Mouse (Mus musculus) stomach, postnatal 0 days (tissue): ENCODE data around the gene Larp1. TPM values are rescaled to one million over a fixed set of nuclear protein-coding genes. Genes with fewer than 3 reads are reported as not detected.

Experiments used
- ATAC-seq: fragments of 200-750 bp; cut with Nextera tagmentation; 2 replicates; pipeline ENCODE4 v1.8.0; 2017; ENCODE audit not compliant: low FRiP score, low TSS enrichment
- DNase-seq: peaks from one replicate; pipeline ENCODE4 v3.0.0-alpha.2; 2016; ENCODE audit warnings: low spot score
- H3K27ac ChIP-seq: fragments of 300-500 bp; sonication (generic); replicated peaks from 2 replicates; pipeline ENCODE4 v1.5.1; 2014; ENCODE audit warnings: mild to moderate bottlenecking, control low read depth
- H3K27me3 ChIP-seq: fragments of 300-500 bp; sonication (generic); 2 replicates; pipeline ENCODE4 v1.6.1; 2014; ENCODE audit warnings: low read length; ENCODE audit not compliant: control insufficient read depth, insufficient read depth
- H3K36me3 ChIP-seq: fragments of 300-500 bp; sonication (generic); 2 replicates; pipeline ENCODE4 v1.6.1; 2014; ENCODE audit warnings: low read length, mixed read lengths; ENCODE audit not compliant: control insufficient read depth, insufficient read depth
- H3K4me1 ChIP-seq: fragments of 300-500 bp; sonication (generic); replicated peaks from 2 replicates; pipeline ENCODE4 v1.6.1; 2014; ENCODE audit warnings: antibody characterized with exemption; ENCODE audit not compliant: control insufficient read depth, insufficient read depth
- H3K4me2 ChIP-seq: fragments of 300-500 bp; sonication (generic); replicated peaks from 2 replicates; pipeline ENCODE4 v1.6.1; 2014; ENCODE audit warnings: low read depth, mild to moderate bottlenecking, control low read depth, moderate library complexity
- H3K4me3 ChIP-seq: fragments of 300-500 bp; sonication (generic); 2 replicates; pipeline ENCODE4 v1.5.1; 2014; ENCODE audit warnings: low read depth, low read length, control low read depth
- H3K9ac ChIP-seq: fragments of 300-500 bp; sonication (generic); 2 replicates; pipeline ENCODE4 v1.6.1; 2014; ENCODE audit warnings: mild to moderate bottlenecking, low read length, control low read depth, mixed read lengths
- H3K9me3 ChIP-seq: fragments of 300-500 bp; sonication (generic); 2 replicates; pipeline ENCODE4 v1.6.1; 2016; ENCODE audit warnings: low read length; ENCODE audit not compliant: control insufficient read depth
- CTCF ChIP-seq: IDR thresholded peaks from 2 replicates; pipeline ENCODE4 v1.5.1; 2016; ENCODE audit warnings: antibody characterized with exemption, low read depth, mild to moderate bottlenecking, moderate library complexity
- EP300 ChIP-seq: optimal IDR thresholded peaks from 2 replicates; pipeline ENCODE3; 2016; ENCODE audit warnings: antibody characterized with exemption
- WGBS: fragments of 180-500 bp; shearing (Covaris S2); extraction: QIAGEN DNeasy Blood & Tissue Kit; methylation state at CpG from one replicate; pipeline ENCODE4 v1.1.7; 2014; 5-methylcytosine and 5-hydroxymethylcytosine counted together
- polyA plus RNA-seq: library from polyadenylated mRNA; unstranded; fragments of >200 nt; fragmentation: Nextera tagmentation; extraction: Ambion mirVana; gene quantifications from 2 replicates; pipeline ENCODE4 v1.2.1, GENCODE M21; 2015

The Larp1 gene
- polyA plus RNA-seq, 1 experiment from 2014 or later: 11.6 TPM

DNA sequence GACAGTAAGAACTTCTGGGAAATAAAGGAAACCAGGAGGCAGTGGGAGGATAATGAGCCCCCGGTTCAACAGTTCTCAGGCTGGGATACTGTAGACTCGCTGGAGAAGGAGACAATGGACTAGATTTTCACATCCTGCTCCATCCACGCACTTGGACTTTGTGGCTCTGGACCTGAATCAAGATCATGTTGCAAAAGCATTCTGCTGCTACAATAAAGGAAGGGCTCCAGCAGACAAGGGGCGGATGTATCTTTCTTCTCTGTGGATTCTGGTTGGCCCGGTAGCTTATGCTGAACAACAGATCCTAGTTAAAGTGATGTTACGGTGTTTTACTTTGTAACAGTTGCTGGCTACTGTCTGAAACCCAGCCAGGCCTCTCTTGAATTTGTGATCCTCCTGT lies 22.4 kb upstream of the Larp1 start:
- Histone ChIP-seq H3K9ac (no peak overlapping the region), H3K9me3 (no peaks in the 10 kb centered on the region), H3K4me1 (peaks cover 3% of the 10 kb centered on the region; the same call in 1 of the 2 replicates), H3K4me3 (no peak overlapping the region), H3K27me3 (no peaks in the 10 kb centered on the region), H3K27ac (0 out of 2 replicates have a peak overlapping the region, but pooled peaks have one; percentile 24), H3K36me3 (no peaks in the 10 kb centered on the region), H3K4me2 (no peak overlapping the region)
- 68% methylated on average over 6 of the region's 6 CpGs for WGBS
- ATAC-seq (no peak), DNase-seq (peak; percentile 23)
- TF ChIP-seq EP300 (no peak), CTCF (no peak)

DNA sequence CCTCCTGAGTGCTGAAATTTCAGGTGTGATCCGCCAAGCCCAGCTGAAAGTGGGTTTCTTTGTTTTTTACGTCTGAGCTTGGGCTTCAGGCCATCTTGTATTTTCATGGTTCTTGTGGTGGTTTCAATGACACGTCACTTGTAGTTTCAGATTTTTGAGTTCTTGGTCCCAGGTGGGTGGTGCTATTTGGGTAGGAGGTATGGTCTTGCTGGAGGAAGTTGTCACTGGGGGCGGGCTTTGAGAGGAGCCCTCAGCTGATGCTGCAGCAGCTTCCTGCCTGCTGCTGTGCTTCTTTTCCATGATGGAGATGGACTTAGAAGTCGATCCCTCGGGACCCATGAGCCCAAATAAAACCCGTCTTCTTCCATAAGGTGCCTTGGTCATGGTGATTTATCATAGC lies 22.0 kb upstream of the Larp1 start:
- H3K4me1 ChIP-seq: peaks cover 3% of the 10 kb centered on the region; the same call in 1 of the 2 replicates
- H3K9ac ChIP-seq: no peak overlapping the region
- no peak overlapping the region for H3K4me3 ChIP-seq
- H3K4me2 ChIP-seq: no peak overlapping the region
- no peaks in the 10 kb centered on the region for H3K36me3 ChIP-seq
- no peak for TF ChIP-seq CTCF
- no peak for TF ChIP-seq EP300
- no peak for DNase-seq
- H3K9me3 ChIP-seq: no peaks in the 10 kb centered on the region
- WGBS: 93% methylated on average over 7 of the region's 7 CpGs
- no peak for ATAC-seq
- no peak overlapping the region for H3K27ac ChIP-seq
- H3K27me3 ChIP-seq: no peaks in the 10 kb centered on the region

DNA sequence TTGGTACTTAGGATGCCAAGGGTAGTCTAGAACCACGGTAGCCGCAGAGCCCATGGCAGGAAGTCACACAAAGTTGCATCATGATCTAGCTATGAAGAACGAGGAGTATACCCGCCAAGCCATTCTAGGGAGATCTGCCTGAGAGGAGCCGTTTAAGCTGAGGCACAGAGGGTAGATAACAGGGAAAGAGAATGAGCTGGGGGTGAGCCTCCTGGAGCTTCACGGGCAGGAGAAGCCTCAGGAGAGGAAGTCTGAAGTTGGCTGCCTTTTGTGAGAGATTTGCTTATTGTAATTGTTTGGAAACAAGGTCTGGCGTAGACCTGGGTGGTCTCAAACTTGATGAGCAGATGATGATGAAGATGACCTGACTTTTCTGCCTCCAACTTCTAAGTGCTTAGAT lies 10.7 kb upstream of the Larp1 start:
- WGBS: 75% methylated on average over 7 of the region's 7 CpGs

DNA sequence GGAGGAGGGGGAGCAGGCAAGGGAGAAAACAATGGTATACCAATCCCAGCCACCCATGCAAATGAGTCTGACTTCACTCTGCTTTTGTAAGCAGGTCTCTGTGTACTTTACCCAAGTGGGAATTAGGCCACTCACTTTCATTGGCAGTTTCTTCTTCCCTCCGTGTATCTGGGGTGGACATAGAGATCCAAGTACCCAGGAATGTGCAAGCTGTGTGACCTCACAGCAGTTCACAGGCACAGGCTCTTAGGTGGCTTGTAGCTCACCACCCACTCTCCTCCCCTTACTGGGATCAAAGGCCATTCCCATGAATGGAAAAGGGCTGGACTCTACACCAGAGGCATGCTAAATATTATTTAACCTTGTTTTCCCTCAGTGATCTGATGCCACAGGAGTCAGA lies 10.0 kb upstream of the Larp1 start:
- TF ChIP-seq CTCF (no peak), EP300 (no peak)
- no peak overlapping the region for H3K4me3 ChIP-seq
- no peak overlapping the region for H3K27ac ChIP-seq
- no peaks in the 10 kb centered on the region for H3K27me3 ChIP-seq
- H3K9me3 ChIP-seq: no peaks in the 10 kb centered on the region
- no peak overlapping the region for H3K4me2 ChIP-seq
- DNase-seq: peak; percentile 52
- WGBS: 0% methylated on average over 1 of the region's 1 CpGs
- no peaks in the 10 kb centered on the region for H3K4me1 ChIP-seq
- H3K9ac ChIP-seq: no peak overlapping the region
- H3K36me3 ChIP-seq: no peaks in the 10 kb centered on the region
- ATAC-seq: peak; percentile 81

More for the DNA sequence above, 10.7 kb upstream of the Larp1 start:
- Histone ChIP-seq H3K4me1 (no peaks in the 10 kb centered on the region), H3K4me3 (no peak overlapping the region), H3K4me2 (no peak overlapping the region), H3K9ac (no peak overlapping the region), H3K36me3 (no peaks in the 10 kb centered on the region), H3K27me3 (no peaks in the 10 kb centered on the region), H3K27ac (no peak overlapping the region), H3K9me3 (no peaks in the 10 kb centered on the region)
- no peak for ATAC-seq
- DNase-seq: no peak
- TF ChIP-seq EP300: no peak
- no peak for TF ChIP-seq CTCF

DNA sequence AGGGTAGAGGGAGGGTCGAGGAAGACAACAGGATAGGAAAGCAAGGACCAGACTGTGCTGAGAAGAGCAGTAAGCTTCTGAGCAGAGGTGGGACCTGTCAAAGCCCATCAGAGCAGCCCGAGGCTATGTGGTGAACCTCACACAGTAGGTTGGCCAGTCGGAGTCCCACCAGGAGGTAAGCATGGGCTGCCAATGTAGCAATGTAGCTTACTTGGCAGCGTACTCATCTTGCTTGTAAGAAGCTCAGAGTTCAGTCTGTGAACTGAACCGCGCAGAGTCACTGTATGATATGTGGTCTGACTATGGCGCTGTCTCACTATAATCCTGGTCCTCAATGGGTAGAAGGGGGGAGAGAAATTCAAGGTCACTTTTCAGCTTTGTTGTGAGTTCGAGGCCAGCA lies 5.7 kb upstream of the Larp1 start:
- no peak for ATAC-seq
- TF ChIP-seq EP300 (no peak), CTCF (no peak)
- 82% methylated on average over 8 of the region's 8 CpGs for WGBS

DNA sequence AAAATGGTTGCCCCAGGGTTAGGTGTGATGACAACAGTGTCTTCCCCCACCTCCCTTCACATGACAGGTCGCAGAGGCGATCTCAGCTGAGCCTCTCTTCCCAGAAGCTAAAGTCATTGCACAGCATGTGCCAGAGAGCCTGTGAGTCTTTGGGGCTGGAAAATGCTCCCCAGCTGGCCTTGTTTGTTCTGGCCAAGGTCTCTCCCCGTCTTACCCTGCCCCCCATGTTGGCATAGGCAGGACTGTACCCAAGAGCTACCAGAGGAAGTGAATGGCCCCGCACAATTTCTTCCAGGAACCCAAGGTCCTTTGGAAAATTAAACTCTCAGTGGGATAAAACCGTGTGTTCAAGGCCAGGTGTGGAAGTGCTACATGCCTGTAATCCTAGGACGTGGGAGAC lies 5.1 kb upstream of the Larp1 start:
- Histone ChIP-seq H3K27ac (no peak overlapping the region), H3K36me3 (no peaks in the 10 kb centered on the region), H3K9me3 (no peaks in the 10 kb centered on the region), H3K27me3 (no peaks in the 10 kb centered on the region), H3K4me3 (no peak overlapping the region), H3K9ac (no peak overlapping the region), H3K4me1 (no peaks in the 10 kb centered on the region), H3K4me2 (no peak overlapping the region)
- TF ChIP-seq CTCF (no peak), EP300 (no peak)
- DNase-seq: no peak
- ATAC-seq: no peak
- WGBS: 70% methylated on average over 6 of the region's 6 CpGs

More for the DNA sequence above, 5.7 kb upstream of the Larp1 start:
- no peak for DNase-seq
- Histone ChIP-seq H3K9me3 (no peaks in the 10 kb centered on the region), H3K36me3 (no peaks in the 10 kb centered on the region), H3K4me2 (no peak overlapping the region), H3K27me3 (no peaks in the 10 kb centered on the region), H3K9ac (no peak overlapping the region), H3K4me3 (no peak overlapping the region), H3K4me1 (no peaks in the 10 kb centered on the region), H3K27ac (no peak overlapping the region)

DNA sequence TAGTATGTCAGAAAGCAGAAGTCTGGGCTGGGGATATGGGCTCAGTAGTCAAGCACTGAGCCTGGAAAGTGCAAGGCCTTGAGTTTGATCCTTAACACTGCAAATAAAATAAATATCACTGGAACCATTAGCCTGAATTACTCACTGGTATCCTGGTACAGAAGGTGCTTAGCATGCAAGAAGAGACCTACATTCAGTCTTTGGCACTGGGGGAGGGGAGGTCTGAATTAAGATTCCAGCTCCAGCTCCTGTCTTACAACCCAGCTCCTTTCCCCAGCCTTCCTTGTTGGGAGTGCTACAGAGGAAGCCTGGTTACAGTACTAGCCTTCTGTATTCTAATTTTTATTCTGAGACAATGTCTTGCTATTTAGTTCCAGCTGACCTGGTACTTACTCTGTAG lies 3.8 kb upstream of the Larp1 start:
- Histone ChIP-seq H3K36me3 (no peaks in the 10 kb centered on the region), H3K9me3 (no peaks in the 10 kb centered on the region), H3K4me1 (no peaks in the 10 kb centered on the region), H3K9ac (no peak overlapping the region), H3K4me3 (no peak overlapping the region), H3K27me3 (no peaks in the 10 kb centered on the region), H3K27ac (no peak overlapping the region), H3K4me2 (no peak overlapping the region)
- ATAC-seq (no peak), DNase-seq (no peak)
- TF ChIP-seq CTCF (no peak), EP300 (no peak)
